Mouse (Mus musculus): ENCODE results near the gene Ctsl. TPM values are rescaled to one million over a fixed set of nuclear protein-coding genes. Genes with fewer than 3 reads are reported as not detected.
A peak's percentile ranks its signal among the peaks of the same experiment; 100 is the strongest.

Gene Ctsl
- polyA plus RNA-seq, 1 experiment = 155 TPM

DNA sequence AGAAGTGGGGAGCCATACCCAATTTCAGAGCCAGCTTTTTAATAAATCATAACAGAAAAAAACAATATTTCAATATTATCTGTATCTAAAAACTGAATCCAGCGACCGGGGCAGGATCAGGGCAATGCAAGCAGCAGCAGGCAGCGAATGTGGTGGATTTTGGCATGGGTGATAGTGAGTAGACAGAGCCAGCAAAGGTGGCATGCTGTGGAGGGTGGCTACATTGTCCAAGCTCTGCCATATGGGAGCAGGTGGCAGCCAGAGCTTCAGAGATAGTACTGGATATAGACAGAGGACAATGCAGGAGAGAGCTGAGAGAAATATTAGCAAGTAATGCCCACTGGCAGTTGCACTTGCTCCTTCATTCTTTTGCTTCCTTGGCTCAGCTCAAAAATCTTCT lies 11.0 kb downstream of the Ctsl start:
- Histone ChIP-seq H3K4me3 (ENCODE audit: insufficient read depth, low read depth, low read length) (no peak overlapping the region), H3K27ac (replicated peaks; ENCODE audit: low read depth, low read length) (no peak overlapping the region), H3K4me1 (ENCODE audit: control insufficient read depth, insufficient read depth, insufficient read length, low read length) (no peaks in the 10 kb centered on the region)

DNA sequence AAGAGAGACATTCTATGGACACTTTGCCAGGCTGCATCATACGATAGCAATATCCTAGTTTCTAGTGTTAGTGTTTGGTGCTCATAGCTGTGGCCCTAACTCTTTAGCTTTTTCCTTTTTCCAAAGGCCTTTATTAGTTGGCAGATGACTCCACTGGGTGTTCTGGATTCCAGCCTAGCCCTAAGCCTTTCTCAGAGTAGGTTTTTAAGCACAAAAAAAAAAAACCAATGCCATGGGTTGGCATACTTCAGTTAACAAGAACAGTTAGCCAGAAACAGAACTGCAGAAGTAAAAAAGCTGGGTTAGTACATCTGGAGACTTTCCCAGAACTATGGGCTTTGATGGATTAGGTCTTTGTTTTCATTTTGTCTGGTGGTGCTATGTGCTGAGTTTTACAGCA lies 12.2 kb downstream of the Ctsl start:
- H3K27ac ChIP-seq (replicated peaks; ENCODE audit: low read depth, low read length) = no peak overlapping the region
- no peaks in the 10 kb centered on the region for H3K4me1 ChIP-seq (ENCODE audit: control insufficient read depth, insufficient read depth, insufficient read length, low read length)
- no peak overlapping the region for H3K4me3 ChIP-seq (ENCODE audit: insufficient read depth, low read depth, low read length)

DNA sequence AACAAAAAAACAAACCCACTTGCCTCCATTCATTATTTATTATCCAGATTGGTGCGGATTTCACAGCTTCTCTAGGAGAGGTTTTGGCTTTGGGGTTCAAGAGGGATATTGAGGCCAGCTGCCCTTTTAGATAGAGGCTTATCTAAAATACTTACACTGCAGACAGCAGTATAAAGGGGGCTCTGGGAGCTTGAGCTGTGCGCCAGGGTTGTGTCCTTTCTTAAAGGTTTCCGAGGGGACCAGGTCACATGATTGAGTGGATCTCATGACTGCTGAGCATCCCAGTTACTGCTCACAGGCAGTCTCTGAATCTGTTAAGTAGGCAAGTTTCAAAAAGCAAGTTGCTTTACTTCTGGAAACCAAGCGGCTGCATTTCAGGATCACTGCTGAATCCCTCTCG lies 13.3 kb downstream of the Ctsl start:
- Histone ChIP-seq H3K4me1 (ENCODE audit: control insufficient read depth, insufficient read depth, insufficient read length, low read length) (no peaks in the 10 kb centered on the region), H3K27ac (replicated peaks; ENCODE audit: low read depth, low read length) (no peak overlapping the region), H3K4me3 (ENCODE audit: insufficient read depth, low read depth, low read length) (no peak overlapping the region)

DNA sequence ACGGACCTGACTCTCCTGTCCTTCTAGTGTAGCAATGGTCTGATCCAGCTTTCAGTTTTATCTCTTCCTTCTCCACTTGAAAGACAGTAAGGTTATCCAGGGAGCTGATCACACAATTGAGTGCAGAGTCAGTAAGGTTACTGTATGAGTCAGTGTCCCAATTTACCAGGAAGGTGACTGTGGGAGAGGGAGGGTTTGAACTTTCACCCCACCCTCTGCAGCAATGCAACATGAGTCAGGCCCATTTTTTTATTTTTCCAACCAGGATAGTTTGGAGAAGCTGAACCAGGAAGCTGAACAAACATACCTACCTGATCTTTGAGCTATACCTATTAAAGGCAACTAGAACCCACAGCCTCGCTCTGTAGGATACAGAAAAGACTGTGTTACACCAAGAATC lies 21.2 kb downstream of the Ctsl start:
- peaks cover 2% of the 10 kb centered on the region; the same call in 1 of the 2 replicates for H3K4me1 ChIP-seq (ENCODE audit: control insufficient read depth, insufficient read depth, insufficient read length, low read length)
- no peak overlapping the region for H3K27ac ChIP-seq (replicated peaks; ENCODE audit: low read depth, low read length)
- no peak overlapping the region for H3K4me3 ChIP-seq (ENCODE audit: insufficient read depth, low read depth, low read length)

DNA sequence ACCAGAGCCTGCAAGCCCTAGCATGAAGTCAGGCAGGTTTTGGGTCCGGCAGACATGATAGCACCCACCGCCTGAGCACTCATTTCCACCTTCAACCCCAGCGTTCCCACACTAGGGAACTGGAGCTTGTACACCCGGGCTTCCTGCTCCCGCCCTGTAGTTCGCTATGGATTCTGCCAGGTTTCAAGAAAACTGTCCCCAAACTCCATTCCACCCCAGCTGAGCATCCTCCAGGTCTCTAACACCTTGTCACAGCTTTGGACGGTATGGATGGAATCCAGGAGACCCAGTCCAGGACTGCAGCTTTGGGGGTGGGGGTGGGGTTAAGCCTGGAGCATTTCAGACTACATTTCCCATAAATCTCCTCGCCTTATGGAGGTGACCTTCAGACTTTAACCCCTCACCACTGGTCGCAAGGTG lies 26.6 kb downstream of the Ctsl start:
- Histone ChIP-seq H3K27ac (replicated peaks; ENCODE audit: low read depth, low read length) (peak overlapping the region; percentile 88), H3K4me1 (ENCODE audit: control insufficient read depth, insufficient read depth, insufficient read length, low read length) (peaks cover under 1% of the 10 kb centered on the region; the same call in 1 of the 2 replicates), H3K4me3 (ENCODE audit: insufficient read depth, low read depth, low read length) (peak overlapping the region; percentile 98)

DNA sequence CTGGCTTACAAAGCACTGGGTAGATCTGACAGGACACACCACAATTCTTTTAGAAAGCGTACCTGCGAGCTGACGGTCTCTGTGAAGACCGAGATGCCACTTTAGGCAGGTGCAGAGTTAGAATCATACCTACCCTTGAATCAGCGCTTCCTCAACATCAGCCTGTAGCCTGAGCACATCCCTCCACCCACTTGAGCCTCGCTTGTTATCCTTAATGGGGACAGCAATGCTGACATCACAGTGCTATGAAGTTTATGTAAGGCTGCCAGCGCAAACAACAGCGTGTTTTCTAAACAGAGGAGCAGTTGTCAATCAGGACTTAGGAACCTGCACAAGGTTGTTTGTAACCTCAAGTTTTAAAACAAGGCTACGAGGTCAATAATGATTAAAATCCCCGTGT lies 27.1 kb downstream of the Ctsl start:
- Histone ChIP-seq H3K4me1 (ENCODE audit: control insufficient read depth, insufficient read depth, insufficient read length, low read length) (no peaks in the 10 kb centered on the region), H3K4me3 (ENCODE audit: insufficient read depth, low read depth, low read length) (peak overlapping the region; percentile 98), H3K27ac (replicated peaks; ENCODE audit: low read depth, low read length) (peak overlapping the region; percentile 88)

DNA sequence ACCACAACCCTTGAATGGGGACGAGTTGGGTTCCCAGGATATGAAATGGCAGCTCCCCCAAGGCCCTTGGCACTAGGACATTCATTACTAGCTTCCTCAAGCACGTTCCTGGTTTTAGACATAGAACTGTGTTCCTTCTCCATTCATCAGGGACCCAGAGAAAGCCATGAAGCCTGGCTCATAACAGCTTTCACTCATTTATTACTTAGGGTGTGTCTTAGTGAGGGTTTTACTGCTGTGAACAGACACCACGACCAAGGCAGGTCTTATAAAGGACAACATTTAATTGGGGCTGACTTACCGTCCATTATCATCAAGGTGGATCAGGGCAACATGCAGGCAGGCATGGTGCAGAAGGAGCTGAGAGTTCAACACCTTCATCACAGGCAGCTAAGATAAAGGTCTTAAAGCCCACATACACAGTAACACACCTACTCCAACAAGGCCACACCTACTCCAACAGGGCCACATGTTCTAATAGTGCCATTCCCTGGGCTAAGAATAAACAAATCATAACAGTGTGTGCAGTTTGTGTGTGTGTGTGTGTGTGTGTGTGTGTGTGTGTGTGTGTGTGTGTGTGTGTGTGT lies 35.1 kb downstream of the Ctsl start:
- no peaks in the 10 kb centered on the region for H3K4me1 ChIP-seq (ENCODE audit: control insufficient read depth, insufficient read depth, insufficient read length, low read length)
- H3K4me3 ChIP-seq (ENCODE audit: insufficient read depth, low read depth, low read length) = no peak overlapping the region
- no peak overlapping the region for H3K27ac ChIP-seq (replicated peaks; ENCODE audit: low read depth, low read length)

DNA sequence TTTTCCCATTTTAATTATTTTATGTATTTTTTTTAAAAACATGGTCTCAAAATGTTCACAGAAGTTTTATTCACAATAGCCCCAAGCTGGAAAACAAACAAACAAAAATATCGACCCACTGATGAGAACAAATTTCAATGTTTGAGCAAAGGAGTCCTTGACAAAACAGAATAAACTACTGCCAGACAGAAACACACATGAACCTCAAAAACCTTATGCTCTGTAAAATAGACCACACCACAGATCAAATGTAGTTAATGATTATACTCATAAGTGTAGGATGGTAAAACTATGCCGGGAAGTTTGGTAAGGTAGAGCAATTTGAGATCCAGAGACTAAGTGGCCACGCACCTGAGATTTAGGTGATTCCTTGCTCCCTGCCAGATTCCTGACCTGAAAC lies 37.6 kb downstream of the Ctsl start:
- H3K27ac ChIP-seq (replicated peaks; ENCODE audit: low read depth, low read length) = no peak overlapping the region
- H3K4me3 ChIP-seq (ENCODE audit: insufficient read depth, low read depth, low read length) = no peak overlapping the region
- no peaks in the 10 kb centered on the region for H3K4me1 ChIP-seq (ENCODE audit: control insufficient read depth, insufficient read depth, insufficient read length, low read length)

DNA sequence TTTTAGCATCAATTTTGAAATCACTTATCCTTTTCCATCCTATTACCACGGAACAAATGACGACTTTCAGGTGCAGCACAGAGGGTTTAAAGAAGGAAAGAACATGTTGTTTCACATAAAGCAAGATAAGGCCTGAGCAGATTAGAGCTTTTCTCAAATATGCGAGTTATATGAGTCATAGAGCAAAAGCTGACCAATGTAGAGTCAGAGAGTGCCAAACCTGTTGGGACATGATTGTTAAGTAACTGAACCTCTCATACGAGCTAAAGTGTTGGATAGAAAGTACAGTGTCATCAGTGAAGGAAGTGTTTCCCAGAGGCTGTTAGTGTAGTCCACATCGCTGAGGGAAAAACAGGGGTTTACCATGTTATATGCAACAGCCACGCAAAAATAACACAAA lies 38.4 kb downstream of the Ctsl start:
- no peaks in the 10 kb centered on the region for H3K4me1 ChIP-seq (ENCODE audit: control insufficient read depth, insufficient read depth, insufficient read length, low read length)
- no peak overlapping the region for H3K27ac ChIP-seq (replicated peaks; ENCODE audit: low read depth, low read length)
- no peak overlapping the region for H3K4me3 ChIP-seq (ENCODE audit: insufficient read depth, low read depth, low read length)

DNA sequence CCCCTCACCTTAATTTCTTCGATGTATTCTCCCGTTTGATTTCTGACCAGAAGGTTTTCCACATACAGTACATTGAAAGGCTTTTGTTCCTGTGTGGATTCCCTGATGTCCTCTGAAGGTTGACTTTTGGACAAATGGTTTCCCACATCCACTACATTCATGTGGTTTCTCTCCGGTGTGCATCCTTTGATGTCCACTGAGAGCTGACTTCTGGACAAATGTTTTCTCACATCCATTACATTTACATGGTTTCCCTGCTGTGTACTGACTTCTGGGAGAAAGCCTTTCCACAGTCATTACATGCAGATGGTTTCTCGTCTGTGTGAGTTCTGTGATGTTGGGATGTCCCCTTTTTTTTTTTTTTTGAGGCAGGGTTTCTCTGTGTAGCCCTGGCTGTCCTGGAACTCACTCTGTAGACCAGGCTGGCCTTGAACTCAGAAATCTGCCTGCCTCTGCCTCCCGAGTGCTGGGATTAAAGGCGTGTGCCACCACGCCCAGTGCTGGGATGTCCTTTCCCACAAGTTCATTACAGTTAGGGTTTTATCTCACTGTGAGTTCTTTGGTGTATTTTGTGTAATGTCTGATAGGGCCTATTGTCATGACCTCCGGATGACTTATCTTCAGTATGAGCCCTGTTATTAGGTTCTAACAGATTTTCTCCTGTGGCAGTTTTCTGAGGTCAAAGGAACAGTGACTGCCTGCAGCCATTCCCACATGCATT lies 48.0 kb downstream of the Ctsl start:
- Histone ChIP-seq H3K4me3 (ENCODE audit: insufficient read depth, low read depth, low read length) (no peak overlapping the region), H3K27ac (replicated peaks; ENCODE audit: low read depth, low read length) (0 out of 2 replicates have a peak overlapping the region, but pooled peaks have one; percentile 23), H3K4me1 (ENCODE audit: control insufficient read depth, insufficient read depth, insufficient read length, low read length) (peaks cover 6% of the 10 kb centered on the region; the same call in 1 of the 2 replicates)

DNA sequence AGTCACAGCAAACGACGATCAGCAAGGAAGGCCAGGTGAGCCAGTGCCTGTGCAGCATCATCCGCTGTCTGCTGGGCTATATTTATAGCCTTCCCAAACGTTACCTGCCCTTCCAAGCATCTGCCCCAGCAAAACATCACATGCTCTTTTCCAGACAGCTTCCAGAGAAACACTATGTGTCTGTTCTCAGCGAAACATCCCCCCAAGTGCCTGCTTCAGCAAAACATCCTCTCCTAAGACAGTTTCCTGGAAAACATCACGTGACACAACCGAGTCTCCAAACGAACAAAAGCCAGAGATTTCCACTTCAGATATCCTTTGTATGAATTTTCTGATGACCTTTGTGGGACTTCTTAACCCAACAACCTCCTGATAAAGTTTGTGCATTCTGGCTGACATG lies 50.4 kb downstream of the Ctsl start:
- H3K27ac ChIP-seq (replicated peaks; ENCODE audit: low read depth, low read length) = peak overlapping the region; percentile 73

DNA sequence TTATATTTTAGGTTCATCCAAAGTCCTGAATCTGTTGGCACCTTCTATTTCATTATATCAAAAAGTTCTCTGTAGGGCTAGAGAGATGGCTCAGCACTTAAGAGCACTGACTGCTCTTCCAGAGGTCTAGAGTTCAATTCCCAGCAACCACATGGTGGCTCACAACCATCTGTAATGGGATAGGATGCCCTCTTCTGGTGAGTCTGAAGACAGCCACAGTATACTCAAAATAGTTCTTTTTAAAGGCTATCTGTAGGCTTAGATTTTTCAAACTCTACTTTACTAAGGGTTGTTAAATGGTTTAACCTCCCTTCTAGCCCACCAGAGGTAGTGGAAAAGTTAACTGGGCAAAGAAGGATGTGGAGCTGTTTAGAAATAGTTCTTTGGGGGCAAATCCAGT lies 50.9 kb downstream of the Ctsl start:
- Histone ChIP-seq H3K4me3 (ENCODE audit: insufficient read depth, low read depth, low read length) (no peak overlapping the region), H3K4me1 (ENCODE audit: control insufficient read depth, insufficient read depth, insufficient read length, low read length) (peaks cover 6% of the 10 kb centered on the region; the same call in 1 of the 2 replicates), H3K27ac (replicated peaks; ENCODE audit: low read depth, low read length) (peak overlapping the region; percentile 73)

More for the DNA sequence above, 50.4 kb downstream of the Ctsl start:
- no peak overlapping the region for H3K4me3 ChIP-seq (ENCODE audit: insufficient read depth, low read depth, low read length)
- peaks cover 6% of the 10 kb centered on the region; the same call in 1 of the 2 replicates for H3K4me1 ChIP-seq (ENCODE audit: control insufficient read depth, insufficient read depth, insufficient read length, low read length)

DNA sequence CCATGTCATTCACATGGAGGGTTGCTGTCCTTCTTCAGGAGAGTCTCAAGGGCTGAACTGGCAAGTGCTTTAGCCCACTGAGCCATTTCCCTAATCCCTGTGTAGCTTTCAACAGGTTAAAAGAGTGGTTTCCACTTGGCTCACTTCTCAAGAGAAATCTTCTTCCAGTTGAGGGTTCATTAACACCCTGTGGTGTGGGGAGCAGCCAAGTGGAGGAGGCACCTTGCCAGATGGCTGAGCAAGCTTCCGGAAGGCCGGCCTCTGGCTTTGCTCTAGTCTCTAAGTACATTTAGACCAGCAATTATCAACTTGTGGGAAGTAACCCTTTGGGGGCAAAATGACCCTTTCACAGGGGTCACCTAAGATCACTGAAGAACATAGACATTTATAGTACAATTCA lies 52.3 kb downstream of the Ctsl start:
- Histone ChIP-seq H3K4me3 (ENCODE audit: insufficient read depth, low read depth, low read length) (no peak overlapping the region), H3K27ac (replicated peaks; ENCODE audit: low read depth, low read length) (no peak overlapping the region; the same call in 1 of the 2 replicates), H3K4me1 (ENCODE audit: control insufficient read depth, insufficient read depth, insufficient read length, low read length) (peaks cover 6% of the 10 kb centered on the region; the same call in 1 of the 2 replicates)

DNA sequence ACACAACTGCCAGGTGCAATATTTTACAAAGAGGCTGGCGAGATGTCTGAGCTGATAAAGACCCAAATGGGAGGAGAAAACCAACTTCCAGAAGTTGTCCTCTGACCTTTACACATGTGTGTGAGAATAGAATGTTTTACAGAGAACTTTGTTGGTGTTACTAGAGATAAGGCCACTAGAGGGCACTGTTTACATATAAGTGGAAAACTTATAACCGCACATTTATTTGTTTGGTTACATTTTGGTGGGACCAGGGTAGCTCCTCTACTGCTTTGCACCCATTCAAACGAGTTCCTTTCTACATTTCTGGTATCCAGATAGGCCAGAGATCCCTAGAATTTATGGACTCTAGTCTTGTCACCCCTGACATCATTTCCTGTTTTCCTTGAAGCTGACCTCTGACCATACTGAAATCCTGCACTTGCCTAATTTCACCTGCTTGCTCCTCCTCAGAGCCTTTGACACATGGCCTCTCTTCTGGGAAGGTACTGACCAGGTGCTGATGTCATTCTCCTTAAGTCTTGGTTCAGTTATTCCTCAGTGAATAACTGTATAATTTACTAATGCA lies 55.1 kb downstream of the Ctsl start:
- Histone ChIP-seq H3K4me1 (ENCODE audit: control insufficient read depth, insufficient read depth, insufficient read length, low read length) (peaks cover 6% of the 10 kb centered on the region; the same call in 1 of the 2 replicates), H3K27ac (replicated peaks; ENCODE audit: low read depth, low read length) (peak overlapping the region; percentile 61; the same call in 1 of the 2 replicates), H3K4me3 (ENCODE audit: insufficient read depth, low read depth, low read length) (no peak overlapping the region)

DNA sequence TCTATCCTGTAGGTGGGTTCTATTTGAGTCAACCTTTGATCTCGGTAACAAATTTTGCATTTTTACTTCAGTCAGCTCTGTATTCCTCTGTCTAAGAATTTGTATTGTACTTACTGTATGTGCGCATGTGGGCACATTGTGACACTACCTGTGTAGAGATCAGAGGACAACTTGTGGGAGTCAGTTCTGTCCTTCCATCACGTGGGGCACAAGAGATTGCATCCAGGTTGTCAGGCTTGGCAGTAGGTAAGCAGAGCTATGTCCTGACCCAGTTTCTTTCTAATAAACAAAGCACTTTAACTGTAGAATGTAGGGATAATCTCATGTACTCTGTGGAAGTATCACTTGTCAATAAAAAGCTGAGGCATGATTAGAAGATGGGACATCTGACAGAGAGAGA lies 56.6 kb downstream of the Ctsl start:
- Histone ChIP-seq H3K4me3 (ENCODE audit: insufficient read depth, low read depth, low read length) (no peak overlapping the region), H3K27ac (replicated peaks; ENCODE audit: low read depth, low read length) (no peak overlapping the region), H3K4me1 (ENCODE audit: control insufficient read depth, insufficient read depth, insufficient read length, low read length) (peaks cover 8% of the 10 kb centered on the region; the same call in 1 of the 2 replicates)
